Mouse (Mus musculus) MEL (cell line): ENCODE data around the gene Sap18. TPM values are rescaled to one million over a fixed set of nuclear protein-coding genes. Genes with fewer than 3 reads are reported as not detected.

Experiments
- DNase-seq: peaks from one replicate; pipeline ENCODE4 v3.0.0; 2011; ENCODE audit warnings: low read depth, low spot score
- H3K27ac ChIP-seq: 2 replicates; pipeline ENCODE4 v1.5.1; 2012; ENCODE audit warnings: low read depth, mild to moderate bottlenecking, control low read depth, low read length, moderate library complexity; ENCODE audit not compliant: control insufficient read depth
- H3K27me3 ChIP-seq, 2 experiments: fragments of 150-350 bp in 1 of 2; sonication (generic) in 1 of 2; 2 replicates each; pipeline ENCODE4 v1.6.1; 2012; ENCODE audit warnings: low read length in 2 of 2, mild to moderate bottlenecking in 2 of 2, improper control_type of control experiment in 1 of 2, moderate library complexity in 1 of 2; ENCODE audit not compliant: insufficient read depth in 2 of 2, control insufficient read depth in 1 of 2
- H3K36me3 ChIP-seq, 2 experiments: 2 replicates each; pipeline ENCODE4 v1.6.1; 2012 to 2014; ENCODE audit warnings: low read length in 2 of 2, improper control_type of control experiment in 1 of 2, inconsistent platforms in 1 of 2, mild to moderate bottlenecking in 1 of 2; ENCODE audit not compliant: insufficient read depth in 2 of 2, control insufficient read depth in 1 of 2
- H3K4me1 ChIP-seq, 2 experiments: fragments of 150-350 bp in 1 of 2; sonication (generic) in 1 of 2; 2 replicates each; pipeline ENCODE4 v1.6.1; 2012; ENCODE audit warnings: low read length in 2 of 2, improper control_type of control experiment in 1 of 2, mild to moderate bottlenecking in 1 of 2; ENCODE audit not compliant: insufficient read depth in 2 of 2, control insufficient read depth in 1 of 2
- H3K4me3 ChIP-seq, 2 experiments: fragments of 150-350 bp in 1 of 2; sonication (generic) in 1 of 2; 2 replicates each; pipeline ENCODE4 v1.5.1; 2012; ENCODE audit warnings: low read depth in 2 of 2, low read length in 2 of 2, mild to moderate bottlenecking in 2 of 2, moderate library complexity in 2 of 2, control low read depth in 1 of 2, improper control_type of control experiment in 1 of 2; ENCODE audit not compliant: control insufficient read depth in 1 of 2, insufficient read depth in 1 of 2
- H3K79me2 ChIP-seq: 2 replicates; pipeline ENCODE4 v1.6.1; 2012; ENCODE audit warnings: mild to moderate bottlenecking, low read length, moderate library complexity; ENCODE audit not compliant: control insufficient read depth, poor library complexity, insufficient read depth
- H3K9ac ChIP-seq: 2 replicates; pipeline ENCODE4 v1.6.1; 2012; ENCODE audit warnings: low read depth, mild to moderate bottlenecking, control low read depth, low read length, moderate library complexity; ENCODE audit not compliant: control insufficient read depth, poor library complexity, severe bottlenecking
- H3K9me3 ChIP-seq: fragments of 150-350 bp; sonication (generic); replicated peaks from 2 replicates; pipeline ENCODE4 v1.6.1; 2012; ENCODE audit warnings: mild to moderate bottlenecking, low read length, improper control_type of control experiment, moderate library complexity; ENCODE audit not compliant: insufficient read depth
- BHLHE40 ChIP-seq: IDR thresholded peaks from 2 replicates; pipeline ENCODE4 v1.6.1; 2012; ENCODE audit warnings: low read depth, mild to moderate bottlenecking, inconsistent platforms, low read length, improper control_type of control experiment, borderline replicate concordance
- CHD1 ChIP-seq: IDR thresholded peaks from 2 replicates; pipeline ENCODE4 v1.6.1; 2012; ENCODE audit warnings: low read depth, mild to moderate bottlenecking, inconsistent platforms, low read length, improper control_type of control experiment
- CHD2 ChIP-seq: IDR thresholded peaks from 2 replicates; pipeline ENCODE4 v1.6.1; 2011; ENCODE audit warnings: low read length, improper control_type of control experiment
- ELF1 ChIP-seq: IDR thresholded peaks from 2 replicates; pipeline ENCODE4 v1.6.1; 2014; ENCODE audit warnings: low read depth, mild to moderate bottlenecking, inconsistent platforms, low read length, improper control_type of control experiment, moderate library complexity
- ETS1 ChIP-seq: IDR thresholded peaks from 2 replicates; pipeline ENCODE4 v1.6.1; 2012; ENCODE audit warnings: low read depth, mild to moderate bottlenecking, inconsistent platforms, low read length, improper control_type of control experiment, moderate library complexity
- GABPA ChIP-seq: IDR thresholded peaks from 2 replicates; pipeline ENCODE4 v1.6.1; 2012; ENCODE audit warnings: low read depth, mild to moderate bottlenecking, inconsistent platforms, low read length, improper control_type of control experiment, moderate library complexity
- GATA1 ChIP-seq: IDR thresholded peaks from 2 replicates; pipeline ENCODE4 v1.6.1; 2011; ENCODE audit warnings: low read depth, low read length, improper control_type of control experiment
- HCFC1 ChIP-seq: IDR thresholded peaks from 2 replicates; pipeline ENCODE4 v1.6.1; 2012; ENCODE audit warnings: low read depth, mild to moderate bottlenecking, inconsistent platforms, low read length, improper control_type of control experiment, moderate library complexity
- JUND ChIP-seq: IDR thresholded peaks from 2 replicates; pipeline ENCODE4 v1.6.1; 2011; ENCODE audit warnings: low read depth, mild to moderate bottlenecking, improper control_type of control experiment, low read length
- KAT2A ChIP-seq: conservative IDR thresholded peaks from 2 replicates; pipeline ENCODE4 v1.6.1; 2012; ENCODE audit warnings: low read depth, low read length, improper control_type of control experiment, inconsistent platforms
- MAZ ChIP-seq: IDR thresholded peaks from 2 replicates; pipeline ENCODE4 v1.6.1; 2012; ENCODE audit warnings: low read depth, mild to moderate bottlenecking, inconsistent platforms, low read length, improper control_type of control experiment
- MXI1 ChIP-seq: IDR thresholded peaks from 2 replicates; pipeline ENCODE4 v1.6.1; 2011; ENCODE audit warnings: mild to moderate bottlenecking, low read depth, low read length, improper control_type of control experiment
- MYB ChIP-seq: IDR thresholded peaks from 2 replicates; pipeline ENCODE4 v1.6.1; 2011; ENCODE audit warnings: mild to moderate bottlenecking, low read depth, low read length, improper control_type of control experiment
- NELFE ChIP-seq: IDR thresholded peaks from 2 replicates; pipeline ENCODE4 v1.6.1; 2011; ENCODE audit warnings: low read depth, low read length, improper control_type of control experiment
- POLR2A ChIP-seq, 2 experiments: IDR thresholded peaks; 2 replicates each; pipeline ENCODE4 v1.6.1; 2011 to 2012; ENCODE audit warnings: low read length in 2 of 2, mild to moderate bottlenecking in 2 of 2, control low read depth in 1 of 2, improper control_type of control experiment in 1 of 2, low read depth in 1 of 2, moderate library complexity in 1 of 2; ENCODE audit not compliant: control insufficient read depth in 1 of 2, insufficient read depth in 1 of 2, poor library complexity in 1 of 2
- POLR2AphosphoS2 ChIP-seq: IDR thresholded peaks from 2 replicates; pipeline ENCODE4 v1.6.1; 2011; ENCODE audit warnings: low read length, improper control_type of control experiment
- POLR2AphosphoS5 ChIP-seq: IDR thresholded peaks from 2 replicates; pipeline ENCODE4 v1.6.1; 2012; ENCODE audit warnings: low read depth, borderline replicate concordance, mild to moderate bottlenecking, inconsistent platforms, low read length, moderate library complexity, mixed read lengths
- SMC3 ChIP-seq: IDR thresholded peaks from 2 replicates; pipeline ENCODE4 v1.6.1; 2011; ENCODE audit warnings: low read depth, low read length, improper control_type of control experiment
- TAL1 ChIP-seq: IDR thresholded peaks from 2 replicates; pipeline ENCODE4 v1.6.1; 2012; ENCODE audit warnings: mild to moderate bottlenecking, inconsistent platforms, low read length, moderate library complexity, mixed read lengths
- TCF12 ChIP-seq: IDR thresholded peaks from 2 replicates; pipeline ENCODE4 v1.6.1; 2014; ENCODE audit warnings: low read depth, mild to moderate bottlenecking, inconsistent platforms, low read length, improper control_type of control experiment, moderate library complexity
- UBTF ChIP-seq: IDR thresholded peaks from 2 replicates; pipeline ENCODE4 v1.6.1; 2012; ENCODE audit warnings: low read depth, mild to moderate bottlenecking, inconsistent platforms, low read length, improper control_type of control experiment, moderate library complexity, borderline replicate concordance; ENCODE audit not compliant: insufficient read depth
- USF1 ChIP-seq: IDR thresholded peaks from 2 replicates; pipeline ENCODE4 v1.6.1; 2014; ENCODE audit warnings: low read depth, mild to moderate bottlenecking, inconsistent platforms, low read length, improper control_type of control experiment, moderate library complexity
- ZKSCAN1 ChIP-seq: IDR thresholded peaks from 2 replicates; pipeline ENCODE4 v1.6.1; 2012; ENCODE audit warnings: low read depth, mild to moderate bottlenecking, inconsistent platforms, low read length, improper control_type of control experiment, moderate library complexity
- ZNF384 ChIP-seq: IDR thresholded peaks from 2 replicates; pipeline ENCODE4 v1.6.1; 2012; ENCODE audit warnings: low read depth, mild to moderate bottlenecking, inconsistent platforms, low read length, improper control_type of control experiment
- polyA plus RNA-seq, 2 experiments: library from polyadenylated mRNA; stranded (reverse) in 1 of 2; unstranded in 1 of 2; fragments of >175 nt in 1 of 2; fragments of >200 nt in 1 of 2; gene quantifications; 2 replicates each; pipeline versions ENCODE4 v1.2.1 to v1.2.4; 2012; ENCODE audit warnings: low replicate concordance in 2 of 2, low read depth in 1 of 2; ENCODE audit not compliant: insufficient read length in 2 of 2, insufficient read depth in 1 of 2, missing spikeins in 1 of 2
- total RNA-seq: library from RNA; depleted of rRNA; stranded (reverse); fragments of 300-350 nt; gene quantifications from 2 replicates; pipeline ENCODE4 v1.2.3, GENCODE M21; 2012

The Sap18 gene
- total and polyA plus RNA-seq, 3 experiments: 13.7 to 201 TPM; not detected in 1

DNA sequence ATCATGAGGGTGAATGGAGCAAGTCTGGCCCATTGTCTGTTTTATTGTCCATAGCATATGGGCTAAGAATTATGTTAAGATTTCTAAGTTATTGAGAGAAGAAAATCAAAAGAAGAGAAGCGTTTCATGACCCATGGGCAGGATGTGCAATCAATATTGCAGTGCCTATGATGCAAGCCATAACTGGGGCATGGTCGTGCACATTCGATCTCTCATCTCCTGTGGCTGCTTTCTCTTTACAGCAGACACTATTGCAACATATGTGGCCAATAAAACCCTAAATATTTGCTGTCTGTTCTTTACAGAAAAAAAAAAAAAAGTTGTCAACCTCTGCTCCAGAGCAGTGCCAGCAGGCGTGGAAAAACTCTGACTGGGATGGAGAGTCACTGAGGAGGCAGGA is 41.9 kb upstream of the Sap18 start:
- Histone ChIP-seq H3K4me3 (no peak overlapping the region), H3K9ac (no peak overlapping the region), H3K9me3 (no peaks in the 10 kb centered on the region), H3K27ac (no peak overlapping the region), H3K79me2 (no peaks in the 10 kb centered on the region), H3K4me1 (peaks cover 7 to 14% of the 10 kb centered on the region in 2 experiments), H3K27me3 (no peaks in the 10 kb centered on the region; a peak in 1 of 4 replicates), H3K36me3 (peaks cover 0 to 16% of the 10 kb centered on the region in 2 experiments; a peak in 2 of 4 replicates)
- no peak for TF ChIP-seq SMC3
- no peak for TF ChIP-seq BHLHE40
- TF ChIP-seq POLR2AphosphoS5: no peak
- no peak for TF ChIP-seq MYB
- no peak for TF ChIP-seq KAT2A
- no peak for TF ChIP-seq UBTF
- TF ChIP-seq ELF1: no peak
- DNase-seq: no peak

DNA sequence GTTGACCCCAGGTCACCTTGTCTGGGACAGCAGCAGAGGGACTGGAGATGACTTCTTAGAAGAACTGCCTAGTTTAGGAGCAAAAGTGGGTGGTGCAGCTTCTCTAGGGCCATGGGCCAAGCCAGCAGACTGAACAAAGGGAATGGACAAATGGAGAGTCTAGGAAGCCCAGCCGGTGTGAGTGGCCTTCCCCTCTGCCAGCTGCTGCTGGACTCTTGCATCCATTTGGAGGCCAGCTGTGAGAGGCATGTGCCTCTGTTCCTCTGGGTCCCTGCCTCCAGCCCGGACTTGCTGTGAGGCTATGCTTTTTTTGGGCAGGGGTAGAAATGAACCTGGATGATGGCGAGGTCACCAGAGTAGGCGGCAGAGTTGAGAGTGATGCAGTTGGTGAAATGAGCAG is 39.7 kb upstream of the Sap18 start, which contains the start of gene Lats2:
Lats2 (minus strand) TSS at position 152 of the 400 bp plus-strand sequence.
- DNase-seq: no peak
- Histone ChIP-seq H3K27me3 (no peaks in the 10 kb centered on the region; a peak in 1 of 4 replicates), H3K9me3 (no peaks in the 10 kb centered on the region), H3K4me1 (peaks cover 5 to 6% of the 10 kb centered on the region in 2 experiments), H3K36me3 (peaks cover 0 to 7% of the 10 kb centered on the region in 2 experiments; a peak in 2 of 4 replicates), H3K4me3 (no peak within 1 kb of the TSS), H3K27ac (no peak within 1 kb of the TSS), H3K9ac (no peak within 1 kb of the TSS), H3K79me2 (no peaks in the 10 kb centered on the region)
- TF ChIP-seq HCFC1 (no peak), USF1 (no peak), ELF1 (no peak), ETS1 (no peak), GABPA (no peak), NELFE (no peak), ZNF384 (no peak), POLR2AphosphoS2 (no peak), JUND (no peak), MAZ (no peak), TCF12 (no peak), POLR2A (IDR thresholded peaks at IDR 0.05; ENCODE audit: control insufficient read depth in 1 of 2, insufficient read depth in 1 of 2, low read depth in 1 of 2, low read length in 2 of 2, poor library complexity in 1 of 2) (no peak), POLR2AphosphoS5 (no peak), CHD1 (no peak), CHD2 (no peak), MXI1 (no peak), ZKSCAN1 (no peak), GATA1 (no peak), KAT2A (no peak), TAL1 (no peak)
